In genomic region chr12:85391148-85391547, GRCm38 (mm10) we compare ENCODE assay signal across 21 mouse cellular contexts.
"Had no signal": no experiment of that assay in that cellular context is flagged by ENCODE, and none has a peak within 500 bp of the region (broad histone marks: within the 10 kb centered on the region; RNA-seq: fewer than 3 reads in every experiment).

No protein-coding gene starts in this region.

- H3K4me2 ChIP-seq: liver, embryonic 15.5 days; lung, embryonic 15.5 days; midbrain, embryonic 12.5 days; neural tube, embryonic 13.5 days; neural tube, embryonic 15.5 days had no signal

- DNase-seq: liver, postnatal 0 days; lung, adult 2 months; lung, postnatal 14 days; lung, postnatal 36 days; midbrain, embryonic 14.5 days; retina, postnatal 1 day; right cerebral cortex, adult 18-20 months; right cerebral cortex, postnatal 25 days; right cerebral cortex, postnatal 4 days; spleen, adult 18-20 months; thymus, adult 2 months; thymus, postnatal 25 days; thymus, postnatal 4 days had no signal

- H3K27me3 ChIP-seq: midbrain, embryonic 12.5 days; neural tube, embryonic 13.5 days; neural tube, embryonic 15.5 days had no signal

- ATAC-seq: liver, postnatal 0 days; lung, postnatal 0 days; midbrain, embryonic 16.5 days had no signal

- H3K36me3 ChIP-seq: liver, embryonic 15.5 days; lung, embryonic 15.5 days; midbrain, embryonic 10.5 days; midbrain, embryonic 12.5 days; neural tube, embryonic 13.5 days; neural tube, embryonic 15.5 days had no signal

- H3K27ac ChIP-seq: liver, embryonic 15.5 days; lung, embryonic 15.5 days; midbrain, embryonic 10.5 days; midbrain, embryonic 12.5 days; neural tube, embryonic 13.5 days; neural tube, embryonic 15.5 days had no signal

- H3K9me3 ChIP-seq: liver, embryonic 15.5 days; lung, embryonic 15.5 days; midbrain, embryonic 10.5 days; midbrain, embryonic 12.5 days; neural tube, embryonic 13.5 days; neural tube, embryonic 15.5 days had no signal

- H3K4me1 ChIP-seq: midbrain, embryonic 10.5 days; midbrain, embryonic 12.5 days; neural tube, embryonic 13.5 days; neural tube, embryonic 15.5 days had no signal

- H3K4me3 ChIP-seq: liver, embryonic 15.5 days; lung, embryonic 15.5 days; midbrain, embryonic 10.5 days; midbrain, embryonic 12.5 days; neural tube, embryonic 13.5 days; neural tube, embryonic 15.5 days had no signal
